Mouse (Mus musculus) brain, embryonic 14.5 days (tissue): ENCODE results near the gene Lef1.

Experiments used
- CTCF ChIP-seq: fragments of 200-500 bp; IDR thresholded peaks from 2 replicates; pipeline ENCODE4 v1.5.1; 2012; ENCODE audit warnings: inconsistent platforms, mild to moderate bottlenecking, moderate library complexity, borderline replicate concordance; ENCODE audit not compliant: insufficient read depth, insufficient read length; ENCODE audit errors: extremely low read depth
- POLR2A ChIP-seq: fragments of 200-500 bp; IDR thresholded peaks from 2 replicates; pipeline ENCODE4 v1.6.1; 2012; ENCODE audit warnings: mild to moderate bottlenecking, inconsistent platforms, borderline replicate concordance; ENCODE audit not compliant: poor library complexity, insufficient read depth, insufficient read length, severe bottlenecking; ENCODE audit errors: extremely low read depth

DNA sequence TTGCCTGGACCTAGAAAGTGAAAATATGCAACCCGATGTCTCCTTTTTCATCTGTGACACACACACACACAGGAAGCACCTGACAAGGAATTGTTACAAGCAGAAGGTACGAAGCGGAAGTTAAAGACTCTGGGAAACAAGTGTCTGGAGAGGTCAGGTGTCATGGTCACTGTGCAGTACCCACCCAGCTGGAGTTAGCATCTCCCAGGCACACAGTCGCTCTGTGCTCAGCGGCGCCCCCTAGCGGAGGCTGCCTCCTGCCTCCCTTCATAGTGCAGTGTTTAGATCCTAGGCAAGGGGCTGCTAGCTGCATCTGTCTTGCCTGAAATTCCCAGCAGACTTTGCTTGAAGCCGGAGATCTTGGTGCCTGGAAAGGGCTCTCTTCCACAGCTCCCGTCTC, 104.6 kb downstream of the Lef1 start:
- TF ChIP-seq CTCF (peak; percentile 67), POLR2A (no peak)
